Comparison of ENCODE assay signal across 8 mouse cellular contexts in genomic region chr3:100440009-100440408, GRCm38 (mm10). TPM values are rescaled to one million over a fixed set of nuclear protein-coding genes. Genes with fewer than 3 reads are reported as not detected.
DNase-seq lines count a peak whose midpoint lies in the region; ATAC-seq lines count a peak whose summit lies in the region.

No protein-coding gene starts in this region.

- H3K9me3 ChIP-seq in forebrain, embryonic 13.5 days (replicated peaks): no peaks in the 10 kb centered on the region
- no peaks in the 10 kb centered on the region for H3K9me3 ChIP-seq in forebrain, embryonic 10.5 days
- H3K9me3 ChIP-seq in neural tube, embryonic 11.5 days (ENCODE audit: control insufficient read depth, low read length): no peaks in the 10 kb centered on the region
- H3K9me3 ChIP-seq in liver, embryonic 11.5 days (ENCODE audit: control insufficient read depth, low read length): no peaks in the 10 kb centered on the region

- H3K27me3 ChIP-seq in forebrain, embryonic 13.5 days: no peaks in the 10 kb centered on the region
- no peaks in the 10 kb centered on the region for H3K27me3 ChIP-seq in forebrain, embryonic 10.5 days (ENCODE audit: poor library complexity, severe bottlenecking)
- H3K27me3 ChIP-seq in neural tube, embryonic 11.5 days (ENCODE audit: control insufficient read depth, insufficient read depth, low read length): no peaks in the 10 kb centered on the region
- no peaks in the 10 kb centered on the region for H3K27me3 ChIP-seq in liver, embryonic 11.5 days (replicated peaks; ENCODE audit: control insufficient read depth, insufficient read depth, low read length)

- H3K4me1 ChIP-seq in forebrain, embryonic 13.5 days: no peaks in the 10 kb centered on the region
- H3K4me1 ChIP-seq in forebrain, embryonic 10.5 days: no peaks in the 10 kb centered on the region
- H3K4me1 ChIP-seq in neural tube, embryonic 11.5 days (ENCODE audit: control insufficient read depth, insufficient read depth, low read length): no peaks in the 10 kb centered on the region; the same call in 1 of the 2 replicates
- H3K4me1 ChIP-seq in liver, embryonic 11.5 days (replicated peaks; ENCODE audit: control insufficient read depth, insufficient read depth, low read length): peaks cover 45% of the 10 kb centered on the region

- H3K4me3 ChIP-seq in forebrain, embryonic 13.5 days: no peak overlapping the region
- no peak overlapping the region for H3K4me3 ChIP-seq in forebrain, embryonic 10.5 days
- no peak overlapping the region for H3K4me3 ChIP-seq in neural tube, embryonic 11.5 days (ENCODE audit: low read depth, low read length)
- H3K4me3 ChIP-seq in liver, embryonic 11.5 days (ENCODE audit: low read depth, low read length): no peak overlapping the region

- H3K36me3 ChIP-seq in forebrain, embryonic 13.5 days (ENCODE audit: poor library complexity, severe bottlenecking): no peaks in the 10 kb centered on the region
- H3K36me3 ChIP-seq in forebrain, embryonic 10.5 days (replicated peaks): no peaks in the 10 kb centered on the region
- no peaks in the 10 kb centered on the region for H3K36me3 ChIP-seq in neural tube, embryonic 11.5 days (ENCODE audit: control insufficient read depth, insufficient read depth, low read length)
- H3K36me3 ChIP-seq in liver, embryonic 11.5 days (ENCODE audit: control insufficient read depth, insufficient read depth, low read length): no peaks in the 10 kb centered on the region

- H3K27ac ChIP-seq in forebrain, embryonic 13.5 days: no peak overlapping the region
- H3K27ac ChIP-seq in forebrain, embryonic 10.5 days: no peak overlapping the region
- no peak overlapping the region for H3K27ac ChIP-seq in neural tube, embryonic 11.5 days (ENCODE audit: low read depth, low read length)
- peak overlapping the region; percentile 92 for H3K27ac ChIP-seq in liver, embryonic 11.5 days (ENCODE audit: low read depth, low read length)

- ATAC-seq in forebrain, embryonic 13.5 days: peak; percentile 21; the same call in 1 of the 2 replicates
- ATAC-seq in neural tube, embryonic 11.5 days (ENCODE audit: insufficient read depth, low FRiP score, low TSS enrichment): peak; percentile 35; the same call in 1 of the 2 replicates
- no peak for ATAC-seq in liver, embryonic 11.5 days (replicated peaks; ENCODE audit: low FRiP score)

- WGBS in forebrain, embryonic 13.5 days: 76% methylated on average over 6 of the region's 6 CpGs
- WGBS in forebrain, embryonic 10.5 days: 87% methylated on average over 6 of the region's 6 CpGs
- WGBS in neural tube, embryonic 11.5 days: 68% methylated on average over 6 of the region's 6 CpGs
- 44% methylated on average over 6 of the region's 6 CpGs for WGBS in liver, embryonic 11.5 days

- DNase-seq in forebrain, embryonic 10.5 days (ENCODE audit: extremely low spot score, low spot score): no peak
- DNase-seq in neural tube, embryonic 11.5 days (ENCODE audit: low spot score): no peak
- DNase-seq in neural tube, embryonic 10.5 days (ENCODE audit: extremely low spot score, low spot score): no peak
- DNase-seq in liver, embryonic 11.5 days (ENCODE audit: low spot score): no peak
- peak; percentile 28 for DNase-seq in retina, embryonic 14.5 days (ENCODE audit: low spot score)
- DNase-seq in urinary bladder, postnatal 10 days (ENCODE audit: low spot score): no peak
- DNase-seq in thymus, postnatal 36 days: no peak

- H3K9ac ChIP-seq in forebrain, embryonic 13.5 days: no peak overlapping the region
- H3K9ac ChIP-seq in neural tube, embryonic 11.5 days (ENCODE audit: low read length): no peak overlapping the region
- 0 out of 2 replicates have a peak overlapping the region, but pooled peaks have one; percentile 25 for H3K9ac ChIP-seq in liver, embryonic 11.5 days (ENCODE audit: low read depth, low read length)

- no peak overlapping the region for H3K4me2 ChIP-seq in forebrain, embryonic 13.5 days
- no peak overlapping the region for H3K4me2 ChIP-seq in neural tube, embryonic 11.5 days (ENCODE audit: low read depth)
- no peak overlapping the region; the same call in 1 of the 2 replicates for H3K4me2 ChIP-seq in liver, embryonic 11.5 days

RNA-seq across cellular contexts. Expression of gene Tent5c, which starts 49.1 kb away (rescaled TPM):
- polyA plus RNA-seq in forebrain, embryonic 13.5 days (2015; fragmentation: Nextera tagmentation; extraction: Ambion mirVana): 3.0 and 3.4 TPM in 2 replicates
- polyA plus RNA-seq in forebrain, embryonic 10.5 days (2016; fragmentation: Nextera tagmentation; extraction: Ambion mirVana): 1.7 and 2.1 TPM in 2 replicates
- 2.6 and 3.0 TPM in 2 replicates for polyA plus RNA-seq in neural tube, embryonic 11.5 days (2014; fragmentation: Nextera tagmentation; extraction: Ambion mirVana)
- 10.5 and 11.3 TPM in 2 replicates for polyA plus RNA-seq in liver, embryonic 11.5 days (2014; fragmentation: Nextera tagmentation; extraction: Ambion mirVana)
